Mouse (Mus musculus): ENCODE data around the gene Ets2.

- TF ChIP-seq CHD2 (IDR thresholded peaks at IDR 0.05; ENCODE audit: low read depth, low read length) (no peak), MAFK (IDR thresholded peaks at IDR 0.05; ENCODE audit: insufficient read depth, low read depth, low read length) (no peak), ZC3H11A (IDR thresholded peaks at IDR 0.05; ENCODE audit: borderline replicate concordance, low read depth, low read length) (no peak), ZNF384 (IDR thresholded peaks at IDR 0.05; ENCODE audit: low read depth, low read length) (no peak), HCFC1 (IDR thresholded peaks at IDR 0.05; ENCODE audit: borderline replicate concordance, insufficient read depth, low read length) (no peak)
Measured at GRCm38 (mm10) chr16:95766181-95766580, 64.3 kb downstream of the Ets2 start.

All from ES-E14 (cell line).